Mouse (Mus musculus): ENCODE measurements around the gene Fcho2.
A peak's percentile ranks its signal among the peaks of the same experiment; 100 is the strongest.
"Not testable (repeated sequence)": the region's sequence is repeated elsewhere in the genome, so short reads cannot be mapped to it uniquely, and the experiment has no call there.

The Fcho2 gene

GRCm38 (mm10) chr13:98815147-98815785 is at the start of gene Fcho2:
Fcho2 (minus strand) TSS chr13:98815449.
- peak; percentile 97 for DNase-seq (ENCODE audit: low read depth, low spot score)

- DNase-seq (ENCODE audit: low read depth, low spot score), result no peak
These were observed 40.0 kb upstream of the Fcho2 start for GRCm38 (mm10) chr13:98855291-98855690.

DNA sequence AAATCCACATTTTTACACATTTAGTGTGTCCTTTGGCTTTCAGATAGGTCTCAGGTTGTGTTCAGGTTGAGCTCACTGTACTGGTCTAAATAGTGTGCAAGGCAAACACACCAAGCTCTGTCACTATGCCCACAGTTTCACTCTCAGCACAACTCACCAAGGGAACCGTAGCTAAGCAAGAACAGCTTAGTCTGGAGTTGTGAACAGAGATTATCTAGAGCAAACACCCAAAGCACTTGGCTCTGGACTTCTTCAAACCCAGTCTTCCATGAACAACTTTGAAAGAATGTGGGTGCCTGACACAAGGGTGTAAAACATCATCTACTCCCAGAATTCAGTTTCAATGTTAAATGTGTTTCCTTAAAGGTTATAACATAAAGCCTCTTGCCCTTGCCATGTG is 30.5 kb upstream of the Fcho2 start:
- DNase-seq (ENCODE audit: low read depth, low spot score), result no peak

DNA sequence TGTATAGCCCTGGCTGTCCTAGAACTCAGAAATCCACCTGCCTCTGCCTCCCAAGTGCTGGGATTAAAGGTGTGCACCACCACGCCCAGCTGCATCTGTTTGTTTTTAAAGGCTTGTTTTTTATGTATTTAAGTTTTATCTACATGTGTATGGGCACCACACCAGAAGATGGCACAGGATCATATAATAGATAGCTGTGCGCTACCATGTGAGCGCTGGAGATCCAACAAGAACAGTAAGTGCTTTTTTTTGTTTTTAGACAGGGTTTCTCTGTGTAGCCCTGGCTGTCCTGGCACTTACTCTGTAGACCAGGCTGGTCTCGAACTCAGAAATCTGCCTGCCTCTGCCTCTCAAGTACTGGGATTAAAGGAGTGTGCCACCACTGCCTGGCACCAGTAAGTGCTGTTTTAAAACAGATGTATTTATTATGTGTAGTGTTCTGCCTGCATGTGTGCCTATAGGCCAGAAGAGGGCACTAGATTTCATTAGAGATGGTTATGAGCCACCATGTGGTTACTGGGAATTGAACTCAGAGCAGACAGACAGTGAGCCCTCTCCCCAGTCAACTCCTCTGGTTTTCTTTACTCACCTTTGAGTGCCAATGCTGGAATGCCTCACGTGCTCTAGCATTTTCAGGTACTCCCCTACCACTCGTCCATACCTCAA is 21.3 kb upstream of the Fcho2 start:
- peak; percentile 60 for DNase-seq (ENCODE audit: low read depth, low spot score)

GRCm38 (mm10) chr13:98835740-98836139 is 20.5 kb upstream of the Fcho2 start:
- DNase-seq (ENCODE audit: low read depth, low spot score), result no peak

- DNase-seq (ENCODE audit: low read depth, low spot score), result no peak
These were observed 19.5 kb upstream of the Fcho2 start for GRCm38 (mm10) chr13:98834723-98835122.

DNA sequence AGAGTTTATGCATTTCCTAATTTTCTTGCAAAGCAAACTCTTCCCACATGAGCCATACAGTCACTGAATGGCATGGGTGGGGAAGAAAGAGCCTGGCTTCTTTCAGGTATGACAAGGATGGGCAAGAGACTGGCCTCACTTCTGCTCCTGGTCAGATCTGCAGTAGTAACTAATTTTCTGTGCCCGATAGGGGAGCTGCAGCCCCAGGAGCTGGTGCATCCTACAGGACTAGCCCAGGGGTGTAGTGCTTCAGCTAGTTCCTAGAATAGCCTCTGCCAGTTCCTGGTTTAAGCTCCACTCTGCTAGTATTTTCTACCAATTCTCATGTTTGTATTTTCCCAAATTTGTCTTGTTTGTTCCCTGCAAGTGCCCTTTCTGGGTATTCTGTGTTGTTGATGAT is 18.9 kb upstream of the Fcho2 start:
- DNase-seq (ENCODE audit: low read depth, low spot score), result peak; percentile 24

GRCm38 (mm10) chr13:98832451-98833450 is 17.5 kb upstream of the Fcho2 start:
- peak; percentile 31 for DNase-seq (ENCODE audit: low read depth, low spot score)

DNA sequence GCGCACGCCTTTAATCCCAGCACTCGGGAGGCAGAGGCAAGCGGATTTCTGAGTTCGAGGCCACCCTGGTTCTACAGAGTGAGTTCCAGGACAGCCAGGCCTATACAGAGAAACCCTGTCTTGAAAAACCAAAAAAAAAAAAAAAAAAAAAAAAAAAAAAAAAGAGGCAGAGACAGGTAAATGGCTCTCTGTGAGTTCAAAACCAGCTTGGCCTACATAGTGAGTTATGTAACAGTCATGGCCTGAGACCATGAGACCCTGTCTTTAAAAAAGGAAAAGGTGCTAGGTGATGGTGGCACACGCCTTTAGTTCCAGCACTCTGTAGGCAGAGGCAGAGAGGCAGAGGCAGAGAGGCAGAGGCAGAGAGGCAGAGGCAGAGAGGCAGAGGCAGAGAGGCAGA is 13.8 kb upstream of the Fcho2 start:
- DNase-seq (ENCODE audit: low read depth, low spot score), result not testable (repeated sequence)

GRCm38 (mm10) chr13:98825574-98825973 is 10.3 kb upstream of the Fcho2 start:
- DNase-seq (ENCODE audit: low read depth, low spot score), result no peak

DNA sequence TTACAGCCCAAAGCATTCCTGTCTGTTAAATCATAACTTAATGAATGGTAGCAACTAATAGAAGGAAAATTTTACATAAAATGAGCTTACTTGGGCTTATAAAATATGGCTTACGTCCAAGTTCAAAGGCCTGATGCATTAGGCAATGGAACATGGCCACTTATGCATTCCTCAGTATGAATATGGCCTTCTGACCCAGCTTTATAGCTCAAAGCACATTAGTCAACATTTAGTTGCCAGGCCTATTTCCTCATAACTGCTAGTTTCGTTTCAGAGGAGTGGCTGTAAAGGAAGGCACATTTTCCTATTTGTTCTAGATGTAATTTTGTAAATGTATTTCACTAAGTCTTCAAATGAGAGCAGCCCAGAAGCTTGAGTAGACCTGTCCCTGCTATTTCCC is 3.8 kb upstream of the Fcho2 start:
- no peak for DNase-seq (ENCODE audit: low read depth, low spot score)

- no peak for DNase-seq (ENCODE audit: low read depth, low spot score)
These were observed 3.0 kb upstream of the Fcho2 start for GRCm38 (mm10) chr13:98818205-98818604.

DNA sequence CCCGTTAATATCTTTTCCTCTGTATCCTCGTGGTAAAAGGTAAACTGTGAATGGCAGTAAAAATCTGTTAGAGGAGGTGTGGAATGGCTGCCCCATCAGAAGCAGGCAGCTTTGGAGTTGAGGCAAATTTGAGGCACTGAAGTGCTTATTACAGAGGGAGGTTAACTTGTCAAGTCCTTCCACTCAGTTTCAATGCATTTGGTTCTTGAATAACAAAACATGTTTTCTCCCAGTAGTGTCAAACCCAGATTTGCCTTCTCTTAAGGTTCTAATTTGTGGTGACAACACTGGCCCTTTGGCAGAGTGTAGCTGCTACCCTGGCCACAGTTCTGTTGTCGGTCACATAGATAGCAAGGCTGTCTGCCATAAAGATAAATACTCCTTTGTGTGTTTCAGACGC is 2.5 kb upstream of the Fcho2 start:
- DNase-seq (ENCODE audit: low read depth, low spot score), result no peak

GRCm38 (mm10) chr13:98816981-98817660 is 1.9 kb upstream of the Fcho2 start:
- DNase-seq (ENCODE audit: low read depth, low spot score), result not testable (repeated sequence)

GRCm38 (mm10) chr13:98816571-98816970 is 1.3 kb upstream of the Fcho2 start:
- no peak for DNase-seq (ENCODE audit: low read depth, low spot score)

- peak; percentile 50 for DNase-seq (ENCODE audit: low read depth, low spot score)
These were observed 791 bp downstream of the Fcho2 start for GRCm38 (mm10) chr13:98814275-98815040.

DNA sequence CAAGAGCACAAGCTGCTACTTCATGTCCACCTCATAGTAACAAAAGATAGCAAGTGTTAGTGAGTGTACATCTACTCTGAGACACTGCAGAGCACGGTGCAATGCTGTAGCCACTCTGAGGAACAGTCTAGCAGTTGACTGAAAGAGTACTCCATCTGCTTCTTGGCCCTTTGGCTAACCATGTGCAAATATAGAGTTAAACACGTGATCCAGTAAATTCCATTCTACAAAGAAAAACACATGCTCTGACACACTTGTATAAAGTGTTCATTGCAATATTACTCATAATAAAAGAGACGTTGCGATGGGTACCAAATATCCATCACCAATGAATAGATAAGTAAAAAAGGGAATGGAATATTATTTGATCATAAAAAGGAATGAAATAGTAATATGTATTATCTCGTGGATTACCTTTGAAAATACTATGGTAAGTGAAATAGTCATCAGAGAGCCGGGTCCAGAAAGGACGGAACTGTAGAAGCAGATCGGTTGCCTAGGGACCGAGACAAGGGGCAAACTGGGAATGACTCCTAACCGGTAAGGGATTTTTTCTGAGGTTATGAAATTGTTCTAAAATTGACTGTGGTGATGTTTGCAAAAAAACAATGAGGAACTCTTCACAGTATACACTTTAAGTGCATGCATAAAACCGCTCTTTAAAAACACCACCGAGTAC is 1.5 kb downstream of the Fcho2 start:
- DNase-seq (ENCODE audit: low read depth, low spot score), result no peak

DNA sequence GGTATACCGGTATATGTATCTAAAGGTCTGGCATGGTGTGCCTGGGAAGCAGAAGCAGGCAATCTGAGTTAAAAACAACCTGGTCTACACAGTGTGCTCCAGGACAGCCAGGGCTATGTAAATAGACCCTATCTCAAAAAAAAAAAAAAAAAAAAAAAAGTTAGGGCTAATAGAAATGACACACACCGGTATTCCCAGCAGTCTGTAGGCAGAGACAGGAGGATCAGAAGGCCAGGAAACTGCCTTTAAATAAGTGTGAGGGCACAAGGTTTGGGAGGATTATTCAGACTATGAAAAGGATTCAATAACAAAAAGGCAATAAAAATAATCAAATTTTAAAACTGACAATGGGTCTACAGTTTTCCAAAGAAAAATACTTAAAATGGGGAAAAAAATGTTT is 2.1 kb downstream of the Fcho2 start:
- no peak for DNase-seq (ENCODE audit: low read depth, low spot score)

- no peak for DNase-seq (ENCODE audit: low read depth, low spot score)
These were observed 3.0 kb downstream of the Fcho2 start for GRCm38 (mm10) chr13:98812285-98812684.

DNA sequence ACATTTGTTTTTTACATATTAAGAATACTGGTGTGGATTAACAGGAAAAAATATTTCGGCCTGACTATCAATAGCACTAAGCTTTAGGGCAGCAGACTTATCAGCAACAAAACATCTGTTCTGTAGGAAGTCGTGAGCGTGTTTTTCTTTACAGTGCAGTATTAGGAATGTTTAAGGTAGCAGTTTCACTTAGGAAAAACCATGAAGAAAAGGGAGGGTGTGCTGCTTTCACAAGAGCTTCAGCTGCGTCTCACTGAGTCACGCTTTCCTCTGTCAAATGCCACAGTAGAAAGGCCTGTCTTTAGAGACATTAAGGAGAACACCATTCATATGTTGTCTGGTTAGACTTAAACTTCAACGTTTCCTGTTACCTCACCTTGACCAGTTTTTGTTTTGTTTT is 5.1 kb downstream of the Fcho2 start:
- DNase-seq (ENCODE audit: low read depth, low spot score), result no peak

Measured in ES-CJ7 (cell line).